Mouse (Mus musculus): ENCODE data around the gene Arrdc5. TPM values are rescaled to one million over a fixed set of nuclear protein-coding genes. Genes with fewer than 3 reads are reported as not detected.

The Arrdc5 gene
- polyA plus RNA-seq, 1 experiment from 2014 or later: not detected

GRCm38 (mm10) chr17:56283316-56283715 is 16.8 kb downstream of the Arrdc5 start:
- ATAC-seq: no peak
- Histone ChIP-seq H3K4me2 (ENCODE audit: low read length) (no peak overlapping the region), H3K9ac (replicated peaks; ENCODE audit: low read depth, low read length) (no peak overlapping the region), H3K27ac (ENCODE audit: low read length) (no peak overlapping the region), H3K4me1 (replicated peaks; ENCODE audit: control insufficient read depth, insufficient read depth, low read length) (no peaks in the 10 kb centered on the region), H3K4me3 (replicated peaks; ENCODE audit: low read length) (no peak overlapping the region), H3K27me3 (replicated peaks; ENCODE audit: control insufficient read depth, insufficient read depth, low read length) (no peaks in the 10 kb centered on the region), H3K9me3 (ENCODE audit: control insufficient read depth, low read length) (no peaks in the 10 kb centered on the region), H3K36me3 (ENCODE audit: control insufficient read depth, insufficient read depth) (no peaks in the 10 kb centered on the region)
- WGBS: 90% methylated on average over 8 of the region's 8 CpGs

GRCm38 (mm10) chr17:56282802-56283201 is 17.3 kb downstream of the Arrdc5 start:
- Histone ChIP-seq H3K27ac (ENCODE audit: low read length) (no peak overlapping the region), H3K9me3 (ENCODE audit: control insufficient read depth, low read length) (no peaks in the 10 kb centered on the region), H3K9ac (replicated peaks; ENCODE audit: low read depth, low read length) (no peak overlapping the region), H3K4me3 (replicated peaks; ENCODE audit: low read length) (no peak overlapping the region), H3K4me2 (ENCODE audit: low read length) (no peak overlapping the region), H3K4me1 (replicated peaks; ENCODE audit: control insufficient read depth, insufficient read depth, low read length) (no peaks in the 10 kb centered on the region), H3K36me3 (ENCODE audit: control insufficient read depth, insufficient read depth) (no peaks in the 10 kb centered on the region), H3K27me3 (replicated peaks; ENCODE audit: control insufficient read depth, insufficient read depth, low read length) (no peaks in the 10 kb centered on the region)
- WGBS: 69% methylated on average over 4 of the region's 4 CpGs
- ATAC-seq: no peak

- H3K27me3 ChIP-seq (replicated peaks; ENCODE audit: control insufficient read depth, insufficient read depth, low read length): no peaks in the 10 kb centered on the region
- H3K36me3 ChIP-seq (ENCODE audit: control insufficient read depth, insufficient read depth): no peaks in the 10 kb centered on the region
- H3K9me3 ChIP-seq (ENCODE audit: control insufficient read depth, low read length): no peaks in the 10 kb centered on the region
- H3K9ac ChIP-seq (replicated peaks; ENCODE audit: low read depth, low read length): no peak overlapping the region
- WGBS: 91% methylated on average over 12 of the region's 12 CpGs
- H3K4me2 ChIP-seq (ENCODE audit: low read length): no peak overlapping the region
- no peak for ATAC-seq
- no peak overlapping the region for H3K27ac ChIP-seq (ENCODE audit: low read length)
- peaks cover 8% of the 10 kb centered on the region for H3K4me1 ChIP-seq (replicated peaks; ENCODE audit: control insufficient read depth, insufficient read depth, low read length)
- no peak overlapping the region for H3K4me3 ChIP-seq (replicated peaks; ENCODE audit: low read length)
Measured at GRCm38 (mm10) chr17:56281193-56281592, 18.9 kb downstream of the Arrdc5 start.

DNA sequence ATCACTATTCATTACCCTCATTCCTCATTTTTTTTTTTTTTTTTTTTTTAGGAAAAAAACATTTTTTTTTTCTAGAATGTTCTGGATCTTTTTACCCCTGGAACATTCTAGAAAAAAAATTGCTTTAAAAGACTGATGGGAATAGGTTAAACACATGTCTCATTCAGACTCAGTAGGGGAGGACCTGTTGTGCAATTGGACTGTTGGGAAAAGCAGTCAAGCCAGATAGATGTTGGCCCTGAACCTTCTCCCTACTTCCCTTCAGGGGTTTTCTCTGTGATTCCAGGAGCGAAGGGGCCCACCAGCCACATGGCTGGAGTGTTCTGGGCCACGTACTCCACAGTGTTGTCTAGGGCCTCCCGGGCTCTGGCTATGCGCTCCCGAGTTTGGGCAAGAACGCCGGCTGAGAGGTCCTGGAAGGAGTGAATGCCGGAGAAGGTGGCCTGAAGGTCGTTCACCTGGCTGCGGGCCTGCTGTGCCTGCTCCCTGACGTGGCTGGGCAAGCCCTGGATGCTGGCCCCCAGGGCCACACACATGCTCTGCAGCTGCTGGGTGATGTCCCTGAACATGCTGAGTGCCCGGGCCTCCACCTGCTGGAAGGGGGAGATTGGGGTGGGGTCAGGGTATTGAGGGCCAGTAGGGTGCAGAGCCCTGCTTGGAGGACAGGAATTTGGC is 20.5 kb downstream of the Arrdc5 start:
- Histone ChIP-seq H3K4me2 (ENCODE audit: low read length) (no peak overlapping the region), H3K4me3 (replicated peaks; ENCODE audit: low read length) (no peak overlapping the region), H3K4me1 (replicated peaks; ENCODE audit: control insufficient read depth, insufficient read depth, low read length) (peaks cover 11% of the 10 kb centered on the region), H3K36me3 (ENCODE audit: control insufficient read depth, insufficient read depth) (no peaks in the 10 kb centered on the region), H3K9me3 (ENCODE audit: control insufficient read depth, low read length) (no peaks in the 10 kb centered on the region), H3K27me3 (replicated peaks; ENCODE audit: control insufficient read depth, insufficient read depth, low read length) (no peaks in the 10 kb centered on the region), H3K27ac (ENCODE audit: low read length) (no peak overlapping the region), H3K9ac (replicated peaks; ENCODE audit: low read depth, low read length) (no peak overlapping the region)
- WGBS: 94% methylated on average over 12 of the region's 12 CpGs
- no peak for ATAC-seq

DNA sequence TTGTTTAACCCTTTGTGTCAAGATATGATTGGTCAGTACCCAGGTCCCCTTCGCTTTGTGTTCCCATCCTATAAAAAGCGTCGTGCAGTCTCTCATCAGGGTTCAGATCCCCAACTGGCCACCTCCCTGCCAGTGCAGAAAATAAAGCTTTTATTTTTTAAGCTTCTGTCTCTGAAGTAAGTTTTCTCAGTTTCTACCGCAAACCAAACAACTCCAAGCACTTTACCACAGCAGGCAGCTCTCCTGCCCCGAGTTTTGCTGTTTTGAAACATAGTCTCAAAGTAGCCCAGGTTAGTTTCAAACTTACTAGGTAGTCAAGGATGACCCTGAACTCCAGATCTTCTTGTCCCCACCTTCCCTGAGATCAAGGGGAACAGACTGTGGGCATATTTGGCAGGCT is 21.7 kb downstream of the Arrdc5 start:
- Histone ChIP-seq H3K4me2 (ENCODE audit: low read length) (no peak overlapping the region), H3K27ac (ENCODE audit: low read length) (no peak overlapping the region), H3K27me3 (replicated peaks; ENCODE audit: control insufficient read depth, insufficient read depth, low read length) (no peaks in the 10 kb centered on the region), H3K36me3 (ENCODE audit: control insufficient read depth, insufficient read depth) (no peaks in the 10 kb centered on the region), H3K4me1 (replicated peaks; ENCODE audit: control insufficient read depth, insufficient read depth, low read length) (peaks cover 11% of the 10 kb centered on the region), H3K9me3 (ENCODE audit: control insufficient read depth, low read length) (no peaks in the 10 kb centered on the region), H3K4me3 (replicated peaks; ENCODE audit: low read length) (no peak overlapping the region), H3K9ac (replicated peaks; ENCODE audit: low read depth, low read length) (no peak overlapping the region)
- 94% methylated on average over 5 of the region's 5 CpGs for WGBS
- no peak for ATAC-seq

GRCm38 (mm10) chr17:56277567-56277893 is 22.6 kb downstream of the Arrdc5 start:
- Histone ChIP-seq H3K4me2 (ENCODE audit: low read length) (no peak overlapping the region), H3K9ac (replicated peaks; ENCODE audit: low read depth, low read length) (no peak overlapping the region)

DNA sequence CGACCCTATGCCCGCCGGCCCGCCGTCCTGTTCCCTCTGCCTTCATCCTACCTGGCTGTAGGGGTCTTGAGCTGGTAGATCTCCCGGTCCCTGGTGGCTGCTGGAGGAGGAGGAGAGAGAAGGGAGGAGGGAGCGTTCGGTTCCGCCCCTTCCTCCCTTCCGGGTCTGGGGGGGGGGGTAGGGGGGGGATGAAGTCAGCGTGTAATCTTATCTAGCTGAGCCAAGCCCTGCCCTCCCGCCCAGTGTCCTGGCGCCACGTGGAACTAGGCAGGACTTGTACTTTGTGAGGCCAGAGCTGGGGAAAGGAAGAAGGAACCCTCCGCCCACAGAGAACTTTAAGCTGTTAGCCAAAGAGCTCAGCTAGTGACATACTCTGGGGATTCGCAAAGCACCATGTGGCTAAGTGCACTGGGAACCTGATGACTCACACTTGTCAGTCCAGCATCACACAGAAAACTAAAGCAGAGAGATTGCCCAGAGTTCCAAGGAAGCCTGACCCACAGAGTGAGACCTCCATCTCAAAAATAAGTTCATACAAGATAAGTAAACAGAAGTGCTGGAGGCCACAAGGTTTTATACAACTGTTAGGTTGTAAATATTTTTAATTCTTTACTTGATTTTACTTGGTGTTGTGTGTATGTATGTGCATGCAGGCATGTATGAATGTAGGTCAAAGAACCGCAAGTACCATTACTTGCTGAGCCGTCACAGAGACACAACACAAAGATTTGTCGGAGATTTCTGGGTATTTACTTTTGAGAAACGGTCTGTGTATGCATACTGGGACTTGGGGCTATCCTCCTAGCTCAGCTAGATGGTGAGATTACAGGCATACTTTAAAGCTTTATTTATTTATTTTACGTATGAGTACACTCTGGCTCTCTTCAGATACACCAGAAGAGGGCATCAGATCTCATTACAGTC is 23.2 kb downstream of the Arrdc5 start, which contains the start of gene Ticam1:
TSS of gene Ticam1 (minus strand) at position 144 of the 924 bp plus-strand sequence.
- Histone ChIP-seq H3K9ac (replicated peaks; ENCODE audit: low read depth, low read length) (peak within 1 kb of the TSS; percentile 73), H3K4me2 (ENCODE audit: low read length) (peak within 1 kb of the TSS; percentile 87), H3K27ac (ENCODE audit: low read length) (peak within 1 kb of the TSS; percentile 33; the same call in 1 of the 2 replicates), H3K4me1 (replicated peaks; ENCODE audit: control insufficient read depth, insufficient read depth, low read length) (peaks cover 11% of the 10 kb centered on the region), H3K27me3 (replicated peaks; ENCODE audit: control insufficient read depth, insufficient read depth, low read length) (no peaks in the 10 kb centered on the region), H3K36me3 (ENCODE audit: control insufficient read depth, insufficient read depth) (no peaks in the 10 kb centered on the region), H3K4me3 (replicated peaks; ENCODE audit: low read length) (peak within 1 kb of the TSS; percentile 54), H3K9me3 (ENCODE audit: control insufficient read depth, low read length) (no peaks in the 10 kb centered on the region)
- 8% methylated on average over 16 of the region's 21 CpGs for WGBS
- ATAC-seq: peak; percentile 80

More at GRCm38 (mm10) chr17:56277567-56277893, 22.6 kb downstream of the Arrdc5 start:
- WGBS: 50% methylated on average over 2 of the region's 2 CpGs
- Histone ChIP-seq H3K4me3 (replicated peaks; ENCODE audit: low read length) (no peak overlapping the region), H3K36me3 (ENCODE audit: control insufficient read depth, insufficient read depth) (no peaks in the 10 kb centered on the region), H3K9me3 (ENCODE audit: control insufficient read depth, low read length) (no peaks in the 10 kb centered on the region), H3K27me3 (replicated peaks; ENCODE audit: control insufficient read depth, insufficient read depth, low read length) (no peaks in the 10 kb centered on the region), H3K27ac (ENCODE audit: low read length) (no peak overlapping the region), H3K4me1 (replicated peaks; ENCODE audit: control insufficient read depth, insufficient read depth, low read length) (peaks cover 11% of the 10 kb centered on the region)
- ATAC-seq: no peak

DNA sequence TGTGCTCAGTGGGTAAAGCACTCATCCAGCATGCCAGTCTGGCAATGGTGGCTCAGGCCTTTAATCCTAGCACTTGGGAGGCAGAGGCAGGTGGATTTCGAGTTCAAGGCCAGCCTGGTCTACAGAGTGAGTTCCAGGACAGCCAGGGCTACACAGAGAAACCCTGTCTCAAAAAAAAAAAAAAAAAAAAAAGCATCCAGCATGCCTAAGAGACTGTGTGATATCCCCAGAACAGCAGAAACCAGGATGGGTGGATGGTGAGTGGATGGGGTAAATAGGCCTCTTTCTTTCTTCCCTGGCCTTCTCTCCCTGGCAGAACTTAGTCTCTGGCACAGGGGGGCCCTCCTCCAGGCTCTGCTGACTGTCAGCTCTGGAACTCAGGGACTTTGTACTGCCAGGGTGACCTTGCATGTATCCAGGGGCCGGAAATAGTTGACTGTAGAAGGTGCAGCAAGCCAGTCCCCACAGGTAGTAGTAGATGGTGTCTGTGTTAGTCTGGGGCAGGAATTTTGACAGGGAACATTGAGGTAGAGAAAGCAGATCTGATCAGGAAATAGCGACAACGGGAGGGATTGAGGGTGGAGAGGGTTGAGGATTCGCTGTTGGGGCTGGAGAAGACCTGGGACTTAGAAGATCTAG is 24.1 kb downstream of the Arrdc5 start:
- Histone ChIP-seq H3K9ac (replicated peaks; ENCODE audit: low read depth, low read length) (peak overlapping the region; percentile 73), H3K27ac (ENCODE audit: low read length) (no peak overlapping the region), H3K4me1 (replicated peaks; ENCODE audit: control insufficient read depth, insufficient read depth, low read length) (peaks cover 11% of the 10 kb centered on the region), H3K27me3 (replicated peaks; ENCODE audit: control insufficient read depth, insufficient read depth, low read length) (no peaks in the 10 kb centered on the region), H3K9me3 (ENCODE audit: control insufficient read depth, low read length) (no peaks in the 10 kb centered on the region), H3K4me3 (replicated peaks; ENCODE audit: low read length) (peak overlapping the region; percentile 54), H3K4me2 (ENCODE audit: low read length) (peak overlapping the region; percentile 87), H3K36me3 (ENCODE audit: control insufficient read depth, insufficient read depth) (no peaks in the 10 kb centered on the region)
- 29% methylated on average over 5 of the region's 5 CpGs for WGBS
- ATAC-seq: peak; percentile 8; the same call in 1 of the 2 replicates

DNA sequence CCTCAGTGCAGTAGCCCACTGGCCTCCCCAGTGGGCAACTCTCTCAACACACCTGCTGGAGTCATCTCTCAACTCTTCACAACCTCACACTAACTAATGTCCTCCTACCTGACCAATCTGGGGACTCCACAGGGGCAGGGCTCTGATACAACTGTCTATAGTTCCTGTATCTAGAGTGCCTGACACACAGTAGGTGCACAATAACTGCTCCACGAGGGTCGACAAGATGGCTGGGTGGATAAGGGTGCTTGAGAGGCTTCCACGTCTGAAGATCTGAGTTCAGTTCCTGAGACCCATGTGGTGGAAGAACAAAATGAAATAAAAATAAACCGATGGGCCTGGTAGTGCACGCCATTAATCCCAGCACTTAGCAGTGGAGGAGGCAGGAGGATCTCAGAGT is 26.1 kb downstream of the Arrdc5 start:
- 89% methylated on average over 5 of the region's 5 CpGs for WGBS
- no peaks in the 10 kb centered on the region for H3K27me3 ChIP-seq (replicated peaks; ENCODE audit: control insufficient read depth, insufficient read depth, low read length)
- H3K27ac ChIP-seq (ENCODE audit: low read length): no peak overlapping the region
- no peak for ATAC-seq
- no peaks in the 10 kb centered on the region for H3K36me3 ChIP-seq (ENCODE audit: control insufficient read depth, insufficient read depth)
- H3K9me3 ChIP-seq (ENCODE audit: control insufficient read depth, low read length): no peaks in the 10 kb centered on the region
- H3K4me3 ChIP-seq (replicated peaks; ENCODE audit: low read length): no peak overlapping the region
- H3K4me1 ChIP-seq (replicated peaks; ENCODE audit: control insufficient read depth, insufficient read depth, low read length): peaks cover 16% of the 10 kb centered on the region
- no peak overlapping the region for H3K4me2 ChIP-seq (ENCODE audit: low read length)
- no peak overlapping the region for H3K9ac ChIP-seq (replicated peaks; ENCODE audit: low read depth, low read length)
